Mouse (Mus musculus): ENCODE data around the gene Astn2.

The Astn2 gene

GRCm38 (mm10) chr4:66158714-66159113, 245.7 kb downstream of the Astn2 start:
- DNase-seq, result no peak

- no peak for DNase-seq
Measured at GRCm38 (mm10) chr4:66157439-66158113, 246.8 kb downstream of the Astn2 start.

- DNase-seq, result no peak
Measured at GRCm38 (mm10) chr4:66146546-66146945, 257.9 kb downstream of the Astn2 start.

GRCm38 (mm10) chr4:66126181-66126580, 278.2 kb downstream of the Astn2 start:
- no peak for DNase-seq

GRCm38 (mm10) chr4:66122766-66123358, 281.5 kb downstream of the Astn2 start:
- DNase-seq, result no peak

GRCm38 (mm10) chr4:66114243-66114642, 290.2 kb downstream of the Astn2 start:
- DNase-seq, result no peak

GRCm38 (mm10) chr4:66102037-66102436, 302.4 kb downstream of the Astn2 start:
- no peak for DNase-seq

GRCm38 (mm10) chr4:66097629-66098028, 306.8 kb downstream of the Astn2 start:
- DNase-seq, result no peak

GRCm38 (mm10) chr4:66096104-66096503, 308.3 kb downstream of the Astn2 start:
- DNase-seq, result no peak

GRCm38 (mm10) chr4:66057161-66057560, 347.2 kb downstream of the Astn2 start:
- no peak for DNase-seq

GRCm38 (mm10) chr4:66055690-66056089, 348.7 kb downstream of the Astn2 start:
- DNase-seq, result no peak

- DNase-seq, result no peak
Measured at GRCm38 (mm10) chr4:66043014-66043672, 361.3 kb downstream of the Astn2 start.

GRCm38 (mm10) chr4:66033826-66034225, 370.6 kb downstream of the Astn2 start:
- DNase-seq, result no peak

GRCm38 (mm10) chr4:66031320-66031870, 373.0 kb downstream of the Astn2 start:
- no peak for DNase-seq

- DNase-seq, result no peak
Measured at GRCm38 (mm10) chr4:66029901-66030300, 374.5 kb downstream of the Astn2 start.

- no peak for DNase-seq
Measured at GRCm38 (mm10) chr4:66027866-66028265, 376.5 kb downstream of the Astn2 start.

GRCm38 (mm10) chr4:66025393-66026062, 378.9 kb downstream of the Astn2 start:
- DNase-seq, result no peak

- DNase-seq, result no peak
Measured at GRCm38 (mm10) chr4:66002936-66003335, 401.5 kb downstream of the Astn2 start.

- DNase-seq, result no peak
Measured at GRCm38 (mm10) chr4:65983643-65984042, 420.8 kb downstream of the Astn2 start.

- DNase-seq, result no peak
Measured at GRCm38 (mm10) chr4:65982882-65983281, 421.5 kb downstream of the Astn2 start.

GRCm38 (mm10) chr4:65976251-65976650, 428.2 kb downstream of the Astn2 start:
- no peak for DNase-seq

- DNase-seq, result no peak
Measured at GRCm38 (mm10) chr4:65972395-65972794, 432.0 kb downstream of the Astn2 start.

GRCm38 (mm10) chr4:65969318-65969717, 435.1 kb downstream of the Astn2 start:
- no peak for DNase-seq

All from B cell, adult 2 months (primary cell).